12 mouse cellular contexts compared by ENCODE assay signal in genomic region chr4:107084343-107084742, GRCm38 (mm10). TPM values are rescaled to one million over a fixed set of nuclear protein-coding genes. Genes with fewer than 3 reads are reported as not detected.
DNase-seq lines count a peak whose midpoint lies in the region; ATAC-seq lines count a peak whose summit lies in the region.
"Had no signal": no experiment of that assay in that cellular context is flagged by ENCODE, and none has a peak within 500 bp of the region (broad histone marks: within the 10 kb centered on the region; RNA-seq: fewer than 3 reads in every experiment).

No protein-coding gene starts in this region.

- peak overlapping the region; percentile 29 for H3K27ac ChIP-seq in kidney, embryonic 15.5 days
- H3K27ac ChIP-seq in hindbrain, embryonic 10.5 days: peak overlapping the region; percentile 95
- H3K27ac ChIP-seq in midbrain, embryonic 14.5 days (replicated peaks; ENCODE audit: low read depth, low read length): peak overlapping the region; percentile 81
- H3K27ac ChIP-seq in intestine, embryonic 16.5 days (ENCODE audit: low read length): no peak overlapping the region
- H3K27ac ChIP-seq: liver, embryonic 13.5 days had no signal

- no peaks in the 10 kb centered on the region for H3K27me3 ChIP-seq in kidney, embryonic 15.5 days
- no peaks in the 10 kb centered on the region for H3K27me3 ChIP-seq in hindbrain, embryonic 10.5 days (ENCODE audit: insufficient read depth, poor library complexity, severe bottlenecking)
- H3K27me3 ChIP-seq in midbrain, embryonic 14.5 days (ENCODE audit: control insufficient read depth, insufficient read depth, low read length): no peaks in the 10 kb centered on the region
- no peaks in the 10 kb centered on the region for H3K27me3 ChIP-seq in intestine, embryonic 16.5 days (replicated peaks; ENCODE audit: control insufficient read depth, insufficient read depth, low read length)

- no peak overlapping the region for H3K4me2 ChIP-seq in kidney, embryonic 15.5 days
- H3K4me2 ChIP-seq in midbrain, embryonic 14.5 days (ENCODE audit: low read length): peak overlapping the region; percentile 8; the same call in 1 of the 2 replicates
- H3K4me2 ChIP-seq in intestine, embryonic 16.5 days (ENCODE audit: low read depth, low read length): no peak overlapping the region
- H3K4me2 ChIP-seq: liver, embryonic 13.5 days had no signal

- no peaks in the 10 kb centered on the region for H3K36me3 ChIP-seq in kidney, embryonic 15.5 days
- 0 out of 2 replicates have a peak, but pooled peaks cover 5% of the 10 kb centered on the region for H3K36me3 ChIP-seq in hindbrain, embryonic 10.5 days
- H3K36me3 ChIP-seq in midbrain, embryonic 14.5 days (ENCODE audit: control insufficient read depth, insufficient read depth, low read length): no peaks in the 10 kb centered on the region
- no peaks in the 10 kb centered on the region for H3K36me3 ChIP-seq in intestine, embryonic 16.5 days (ENCODE audit: control insufficient read depth, insufficient read depth, low read length)
- H3K36me3 ChIP-seq: liver, embryonic 13.5 days had no signal

- ATAC-seq in kidney, embryonic 15.5 days (replicated peaks; ENCODE audit: low FRiP score): no peak
- ATAC-seq in midbrain, embryonic 14.5 days (ENCODE audit: low FRiP score, low TSS enrichment): no peak
- ATAC-seq in intestine, embryonic 16.5 days: no peak

- H3K4me3 ChIP-seq in kidney, embryonic 15.5 days (replicated peaks): no peak overlapping the region
- H3K4me3 ChIP-seq in hindbrain, embryonic 10.5 days: peak overlapping the region; percentile 18
- no peak overlapping the region for H3K4me3 ChIP-seq in midbrain, embryonic 14.5 days (replicated peaks; ENCODE audit: low read depth, low read length)
- H3K4me3 ChIP-seq in intestine, embryonic 16.5 days (ENCODE audit: low read length): no peak overlapping the region
- H3K4me3 ChIP-seq: liver, embryonic 13.5 days had no signal

- no peak overlapping the region for H3K9ac ChIP-seq in kidney, embryonic 15.5 days
- H3K9ac ChIP-seq in midbrain, embryonic 14.5 days (replicated peaks; ENCODE audit: low read length): no peak overlapping the region
- no peak overlapping the region for H3K9ac ChIP-seq in intestine, embryonic 16.5 days (ENCODE audit: low read depth, low read length)
- H3K9ac ChIP-seq: liver, embryonic 13.5 days had no signal

- H3K4me1 ChIP-seq in kidney, embryonic 15.5 days: peaks cover 27% of the 10 kb centered on the region
- peaks cover 56% of the 10 kb centered on the region for H3K4me1 ChIP-seq in hindbrain, embryonic 10.5 days (replicated peaks)
- H3K4me1 ChIP-seq in midbrain, embryonic 14.5 days (ENCODE audit: control insufficient read depth, insufficient read depth, low read length): peaks cover 19% of the 10 kb centered on the region
- H3K4me1 ChIP-seq in intestine, embryonic 16.5 days (ENCODE audit: control insufficient read depth, insufficient read depth, low read length): no peaks in the 10 kb centered on the region

- WGBS in kidney, embryonic 15.5 days: 58% methylated on average over 1 of the region's 1 CpGs
- 24% methylated on average over 1 of the region's 1 CpGs for WGBS in hindbrain, embryonic 10.5 days
- 5% methylated on average over 1 of the region's 1 CpGs for WGBS in midbrain, embryonic 14.5 days
- 26% methylated on average over 1 of the region's 1 CpGs for WGBS in intestine, embryonic 16.5 days

- no peak for DNase-seq in kidney, adult 9 months
- peak; percentile 74 to 78 for DNase-seq in adrenal gland, postnatal 36 days
- no peak for DNase-seq in hindbrain, embryonic 10.5 days (ENCODE audit: low spot score)
- peak; percentile 27 for DNase-seq in midbrain, embryonic 14.5 days
- DNase-seq in cerebellum, adult 9-10 months: no peak
- DNase-seq in embryo, embryonic 10 days (ENCODE audit: low spot score): no peak
- DNase-seq: gastrocnemius, postnatal 25 days; liver, embryonic 13.5 days; thymus, adult 18-20 months had no signal

- H3K9me3 ChIP-seq in kidney, embryonic 15.5 days (replicated peaks): no peaks in the 10 kb centered on the region
- H3K9me3 ChIP-seq in hindbrain, embryonic 10.5 days: no peaks in the 10 kb centered on the region
- no peaks in the 10 kb centered on the region for H3K9me3 ChIP-seq in midbrain, embryonic 14.5 days (ENCODE audit: control insufficient read depth, low read length)
- H3K9me3 ChIP-seq in intestine, embryonic 16.5 days (ENCODE audit: control insufficient read depth, low read length): no peaks in the 10 kb centered on the region
- H3K9me3 ChIP-seq: liver, embryonic 13.5 days had no signal

RNA-seq across cellular contexts. Expression of gene Cdcp2, which starts 12.3 kb away (rescaled TPM):
- 0.08 and 0.12 TPM in 2 replicates for polyA plus RNA-seq in kidney, embryonic 15.5 days (2015; fragmentation: Nextera tagmentation; extraction: Ambion mirVana)
- total RNA-seq in adrenal gland, postnatal 36 days (2021): not detected
- 0.30 TPM in 2 replicates for polyA plus RNA-seq in hindbrain, embryonic 10.5 days (2016; fragmentation: Nextera tagmentation; extraction: Ambion mirVana)
- 0.08 TPM in 1 of 2 replicates, not detected in the other for polyA plus RNA-seq in midbrain, embryonic 14.5 days (2014; fragmentation: Nextera tagmentation; extraction: Ambion mirVana)
- not detected in 2 replicates for polyA plus RNA-seq in intestine, embryonic 16.5 days (2015; fragmentation: Nextera tagmentation; extraction: Ambion mirVana)
- total RNA-seq: gastrocnemius, postnatal 25 days had no signal
- polyA plus RNA-seq: large intestine, adult 2 months; liver, embryonic 13.5 days had no signal

RNA-seq across cellular contexts. Expression of gene Cyb5rl, which starts 17.6 kb away (rescaled TPM):
- 11.1 and 12.1 TPM in 2 replicates for polyA plus RNA-seq in kidney, embryonic 15.5 days (2015; fragmentation: Nextera tagmentation; extraction: Ambion mirVana)
- total RNA-seq in adrenal gland, postnatal 36 days (2021): 10 to 100 TPM; 21.2 to 25.4 TPM
- polyA plus RNA-seq in hindbrain, embryonic 10.5 days (2016; fragmentation: Nextera tagmentation; extraction: Ambion mirVana): 7.6 and 8.9 TPM in 2 replicates
- 5.2 and 5.3 TPM in 2 replicates for polyA plus RNA-seq in midbrain, embryonic 14.5 days (2014; fragmentation: Nextera tagmentation; extraction: Ambion mirVana)
- polyA plus RNA-seq in intestine, embryonic 16.5 days (2015; fragmentation: Nextera tagmentation; extraction: Ambion mirVana): 7.2 and 7.7 TPM in 2 replicates

RNA-seq across cellular contexts. Expression of gene Mrpl37, which starts 17.7 kb away (rescaled TPM):
- 108 TPM in 2 replicates for polyA plus RNA-seq in kidney, embryonic 15.5 days (2015; fragmentation: Nextera tagmentation; extraction: Ambion mirVana)
- 100 to 1,000 TPM in 1 of 2 experiments, 10 to 100 TPM in 1; 99.7 to 102 TPM for total RNA-seq in adrenal gland, postnatal 36 days (2021)
- polyA plus RNA-seq in hindbrain, embryonic 10.5 days (2016; fragmentation: Nextera tagmentation; extraction: Ambion mirVana): 116 and 121 TPM in 2 replicates
- polyA plus RNA-seq in midbrain, embryonic 14.5 days (2014; fragmentation: Nextera tagmentation; extraction: Ambion mirVana): 72.9 and 85.5 TPM in 2 replicates
- polyA plus RNA-seq in intestine, embryonic 16.5 days (2015; fragmentation: Nextera tagmentation; extraction: Ambion mirVana): 112 and 117 TPM in 2 replicates

Comparison
In these comparisons a context has a peak if more than half of its experiments do, and no peak if none do; other contexts are left out.
1. DNase-seq: peak in adrenal gland, postnatal 36 days (2 of 2) and midbrain, embryonic 14.5 days (single experiment); none in kidney, adult 9 months (single experiment), hindbrain, embryonic 10.5 days (single experiment), cerebellum, adult 9-10 months (single experiment) and embryo, embryonic 10 days (single experiment).